Mouse (Mus musculus) heart, postnatal 10 days (tissue): ENCODE data around the gene Pdzd11. TPM values are rescaled to one million over a fixed set of nuclear protein-coding genes. Genes with fewer than 3 reads are reported as not detected.

Experiments used
- DNase-seq, 2 experiments: peaks; one replicate each; pipeline ENCODE4 v3.0.0; 2021
- intact Hi-C: fragments of 180-260 bp; cut with DNase I; formaldehyde crosslinking; loops from one replicate; pipeline ENCODE4 v1.15.1; 2025
- total RNA-seq, 2 experiments: library from RNA; stranded (reverse); gene quantifications; 2 replicates each; pipeline ENCODE4 v1.2.3; 2021

Pdzd11 gene
- 10 to 100 TPM; 34.5 to 35.5 TPM for total RNA-seq

DNA sequence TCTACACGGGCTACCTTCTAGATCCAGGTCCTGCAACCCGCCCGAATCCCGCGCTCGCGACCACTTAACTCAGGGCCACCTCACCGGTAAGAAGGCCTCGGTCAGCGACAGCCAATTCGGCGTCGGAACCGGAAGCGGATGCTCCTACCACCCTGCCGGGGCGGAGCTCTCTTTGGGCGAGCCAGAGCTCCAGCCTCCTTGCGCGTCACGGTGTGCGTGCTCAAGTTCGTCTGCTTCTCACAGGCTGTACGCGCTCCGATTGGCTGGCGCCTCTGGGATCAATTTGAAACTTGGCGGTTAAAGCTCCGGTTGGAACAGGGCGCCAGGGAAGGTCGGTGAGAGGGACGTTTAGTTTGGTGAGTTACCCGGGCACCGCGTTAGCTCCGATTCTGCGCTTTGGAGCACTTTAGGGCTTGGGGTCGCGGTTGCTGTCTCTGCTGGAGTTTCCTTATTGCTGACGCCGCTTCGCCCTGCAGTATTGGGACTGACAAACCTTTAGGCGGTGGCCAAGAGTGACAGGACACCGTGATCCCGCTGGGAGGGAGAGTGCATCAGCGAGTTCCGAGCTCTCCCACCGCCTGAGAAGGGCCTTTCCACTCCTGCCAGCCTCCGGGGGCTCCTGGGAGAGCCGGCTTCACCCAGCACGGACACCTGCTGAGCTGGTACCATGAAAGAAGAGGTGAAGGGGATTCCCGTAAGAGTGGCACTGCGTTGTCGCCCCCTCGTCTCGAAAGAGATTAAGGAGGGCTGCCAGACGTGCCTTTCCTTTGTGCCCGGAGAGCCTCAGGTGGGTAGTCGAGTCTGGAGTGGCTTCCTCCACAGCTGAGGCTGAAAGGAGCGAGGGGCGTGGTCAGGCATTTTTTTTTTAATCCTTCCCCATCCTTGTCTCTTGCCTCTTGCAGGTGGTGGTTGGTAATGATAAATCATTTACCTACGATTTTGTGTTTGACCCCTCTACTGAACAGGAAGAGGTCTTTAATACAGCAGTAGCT lies at the start of gene Pdzd11:
Pdzd11 (minus strand) TSS at position 767 of the 992 bp plus-strand sequence.
- peak; percentile 91 to 92 for DNase-seq
- intact Hi-C loops: loop anchor here (10.0 kb wide), 1 partner anchor 109 kb away; no protein-coding TSS in a partner anchor

DNA sequence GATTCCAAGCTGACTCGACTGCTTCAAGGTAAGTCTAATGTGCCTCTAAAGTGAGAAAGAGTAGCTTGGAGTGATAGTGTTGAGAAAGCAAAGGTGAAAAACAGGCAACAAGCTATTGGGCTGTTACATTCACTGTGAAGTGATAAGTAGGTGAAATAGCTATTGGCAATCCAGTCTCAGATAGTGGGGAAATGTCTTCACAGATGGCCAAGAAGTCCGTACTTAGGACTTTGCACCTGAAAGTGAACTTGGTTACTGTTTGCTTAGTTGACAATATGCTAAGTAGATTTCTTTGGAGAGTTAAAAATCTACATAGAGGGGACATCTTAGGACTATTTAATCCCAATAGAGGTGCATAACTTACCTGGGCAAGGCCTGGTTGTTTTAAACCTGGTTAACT lies 38.5 kb upstream of the Pdzd11 start:
- no peak for DNase-seq
- intact Hi-C loops: no loop called here

GRCm38 (mm10) chrX:100652848-100653247 lies 26.5 kb upstream of the Pdzd11 start:
- no peak for DNase-seq
- intact Hi-C loops: no loop called here

DNA sequence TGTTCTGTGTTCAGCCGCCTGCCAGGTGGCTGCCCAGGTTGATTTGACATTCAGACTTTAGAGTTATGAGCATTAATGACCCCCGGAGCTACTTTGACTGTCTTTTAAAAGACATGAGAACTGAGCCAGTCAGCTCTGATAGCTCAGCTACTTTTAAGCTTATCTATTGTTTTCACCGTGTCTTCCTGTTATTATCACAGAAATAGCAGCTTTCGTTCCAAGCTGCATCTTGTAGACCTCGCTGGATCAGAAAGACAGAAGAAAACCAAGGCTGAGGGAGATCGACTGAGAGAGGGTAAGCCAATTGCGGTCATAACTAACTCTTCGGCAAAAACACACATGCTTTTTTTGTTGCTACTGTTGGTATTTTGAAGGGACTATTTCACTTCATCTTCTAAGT lies 12.1 kb upstream of the Pdzd11 start:
- intact Hi-C loops: no loop called here
- DNase-seq: no peak

GRCm38 (mm10) chrX:100629076-100629475 lies 2.7 kb upstream of the Pdzd11 start:
- no peak for DNase-seq
- intact Hi-C loops: loop anchor here (10.0 kb wide), 1 partner anchor 106 kb away; no protein-coding TSS in a partner anchor

DNA sequence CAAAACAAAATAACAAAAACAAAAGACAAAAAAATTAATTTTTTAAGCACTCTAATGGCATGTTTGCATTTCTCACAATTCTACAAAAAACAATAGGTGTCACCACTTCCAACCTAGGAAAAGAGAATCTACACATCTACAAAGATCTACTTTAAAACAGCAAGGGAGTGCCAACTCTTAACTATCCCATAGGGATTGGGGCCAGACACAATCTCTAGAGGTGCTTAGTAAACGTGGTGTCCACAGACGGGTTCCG lies 894 bp downstream of the Pdzd11 start, which contains the start of gene Kif4:
Kif4 (plus strand) TSS at position 192 of the 256 bp plus-strand sequence.
- DNase-seq: no peak
- intact Hi-C loops: loop anchor here (10.0 kb wide), 1 partner anchor 109 kb away; no protein-coding TSS in a partner anchor

- no peak for DNase-seq
- intact Hi-C loops: loop anchor here (10.0 kb wide), 1 partner anchor 110 kb away; no protein-coding TSS in a partner anchor
Measured at GRCm38 (mm10) chrX:100625146-100625545, 1.2 kb downstream of the Pdzd11 start.

- intact Hi-C loops: loop anchor here (10.0 kb wide), 1 partner anchor 111 kb away; no protein-coding TSS in a partner anchor
- DNase-seq: no peak
Measured at GRCm38 (mm10) chrX:100624242-100624641, 2.1 kb downstream of the Pdzd11 start.

DNA sequence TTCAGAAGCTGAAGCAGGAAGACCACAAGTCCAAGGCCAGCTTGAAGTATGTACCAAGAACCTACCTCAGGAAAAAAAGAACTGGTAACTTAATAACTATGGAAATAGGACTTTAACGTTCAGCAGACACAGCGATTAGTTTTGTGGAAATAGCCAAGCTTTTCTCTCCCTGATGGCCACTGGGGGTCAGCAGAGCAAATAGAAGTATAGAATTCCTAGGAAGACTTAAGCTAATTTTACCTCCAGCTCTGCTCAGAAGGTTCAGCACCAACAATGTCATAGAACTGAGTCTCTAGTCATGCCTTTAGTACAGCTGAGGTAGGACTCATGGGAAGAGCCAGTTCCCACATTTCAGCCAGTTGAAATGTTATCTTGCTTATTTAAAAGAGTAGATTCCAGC lies 5.0 kb downstream of the Pdzd11 start:
- intact Hi-C loops: loop anchor here (10.0 kb wide), 1 partner anchor 113 kb away; no protein-coding TSS in a partner anchor
- DNase-seq: peak; percentile 10 to 14

GRCm38 (mm10) chrX:100618488-100618887 lies 7.9 kb downstream of the Pdzd11 start:
- no peak for DNase-seq
- intact Hi-C loops: no loop called here

DNA sequence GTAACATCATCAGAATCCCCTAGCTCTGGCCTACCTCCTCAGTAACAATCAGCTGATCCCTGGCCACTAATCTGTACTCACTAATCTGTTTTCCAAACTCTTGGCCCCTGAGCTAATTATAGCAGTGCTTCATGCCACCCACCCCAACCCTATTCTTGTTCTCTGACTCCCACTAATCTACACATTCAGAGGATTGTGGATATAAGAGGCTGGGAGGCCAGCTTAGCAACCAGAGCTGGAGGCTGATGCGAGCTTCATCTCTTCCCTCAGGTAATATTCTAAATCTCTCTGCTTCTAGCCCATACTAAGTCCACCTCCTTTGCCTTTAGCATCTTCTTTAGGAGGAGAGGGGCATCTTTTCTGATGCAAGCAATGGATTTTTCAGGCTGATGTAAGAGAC lies 21.1 kb downstream of the Pdzd11 start, which contains the start of gene Arr3:
Arr3 (plus strand) TSS at position 184 of the 400 bp plus-strand sequence.
- no peak for DNase-seq
- intact Hi-C loops: no loop called here

- intact Hi-C loops: no loop called here
- DNase-seq: no peak
Measured at GRCm38 (mm10) chrX:100599755-100600154, 26.6 kb downstream of the Pdzd11 start.

DNA sequence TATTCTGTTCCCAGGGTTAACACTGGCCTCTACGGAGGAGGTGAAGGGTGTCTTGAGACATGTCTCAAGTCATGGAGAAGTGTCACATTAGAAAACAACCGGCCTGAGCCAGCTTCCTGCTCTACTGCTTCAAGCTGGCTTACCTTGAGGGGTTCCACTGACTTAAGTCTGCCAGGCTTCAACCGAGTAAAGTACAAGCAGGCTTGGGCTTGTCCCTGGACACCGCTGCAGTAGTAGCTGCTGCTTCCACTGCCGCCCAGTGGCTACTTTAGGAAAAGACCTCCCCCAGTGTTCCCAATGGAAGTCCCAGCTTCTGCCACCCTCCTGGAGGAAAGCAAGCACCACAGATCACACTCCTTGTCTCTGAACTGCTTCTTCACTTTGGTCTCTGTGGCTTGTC lies 28.9 kb downstream of the Pdzd11 start:
- peak; percentile 43 to 50 for DNase-seq
- intact Hi-C loops: no loop called here

DNA sequence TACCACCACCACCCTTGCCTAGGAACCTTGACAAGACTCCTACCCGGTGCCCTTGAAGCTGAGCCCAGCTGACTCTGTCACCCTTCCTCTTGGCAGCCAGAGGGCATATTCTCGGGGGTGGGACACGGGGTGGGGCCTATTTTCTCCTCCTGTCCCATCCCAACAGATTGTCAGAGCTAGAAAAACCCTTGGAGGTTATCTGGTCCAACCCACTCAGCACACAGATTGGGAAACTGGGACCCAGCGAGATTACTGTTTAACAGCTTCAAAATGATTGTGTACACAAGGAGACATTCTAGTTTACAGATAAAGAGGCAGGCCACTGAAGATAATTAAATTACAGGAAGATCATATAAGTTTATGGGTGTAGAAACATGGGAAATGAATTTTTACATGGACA lies 31.6 kb downstream of the Pdzd11 start, which contains the start of gene P2ry4:
P2ry4 (minus strand) TSS at position 79 of the 400 bp plus-strand sequence.
- no peak for DNase-seq
- intact Hi-C loops: no loop called here

Other genes starting within 250 kb of the Pdzd11 start
- gene Otud6a, start 197.6 kb downstream of the Pdzd11 start, total RNA-seq: not detected
- under 1 TPM in 1 of 2 experiments, not detected in 1; 0.20 TPM for gene Awat2, start 183.9 kb downstream of the Pdzd11 start, total RNA-seq
- 10 to 100 TPM; 46.7 to 47.9 TPM for gene Igbp1, start 132.3 kb downstream of the Pdzd11 start, total RNA-seq
- gene Dgat2l6, start 101.7 kb downstream of the Pdzd11 start, total RNA-seq: not detected
- gene Awat1, start 54.3 kb downstream of the Pdzd11 start, total RNA-seq: not detected
- gene P2ry4, start 31.7 kb downstream of the Pdzd11 start, total RNA-seq: not detected
- gene Arr3, start 21.1 kb downstream of the Pdzd11 start, total RNA-seq: not detected
- 1 to 10 TPM; 8.6 to 8.8 TPM for gene Kif4, start 831 bp downstream of the Pdzd11 start, total RNA-seq
- under 1 TPM in 1 of 2 experiments, not detected in 1; 0.55 TPM for gene Gdpd2, start 103.3 kb upstream of the Pdzd11 start, total RNA-seq
- gene Dlg3, start 141.2 kb upstream of the Pdzd11 start, total RNA-seq: 1 to 10 TPM; 4.5 to 5.6 TPM